In genomic region chr10:44864191-44864747, GRCm38 (mm10) we compare ENCODE assay signal across 21 mouse cellular contexts.
DNase-seq lines count a peak whose midpoint lies in the region; ATAC-seq and TF ChIP-seq lines count a peak whose summit lies in the region.
"Had no signal": no experiment of that assay in that cellular context is flagged by ENCODE, and none has a peak within 500 bp of the region (broad histone marks: within the 10 kb centered on the region; RNA-seq: fewer than 3 reads in every experiment).

No protein-coding gene starts in this region.

- 0 out of 2 replicates have a peak, but pooled peaks cover 3% of the 10 kb centered on the region for H3K9me3 ChIP-seq in kidney, embryonic 16.5 days (ENCODE audit: low read length)
- no peaks in the 10 kb centered on the region for H3K9me3 ChIP-seq in kidney, postnatal 0 days (replicated peaks; ENCODE audit: low read length)
- no peaks in the 10 kb centered on the region for H3K9me3 ChIP-seq in forebrain, embryonic 14.5 days (replicated peaks; ENCODE audit: control insufficient read depth, low read length)
- peaks cover 6% of the 10 kb centered on the region; the same call in 1 of the 2 replicates for H3K9me3 ChIP-seq in liver, postnatal 0 days (ENCODE audit: low read length)
- H3K9me3 ChIP-seq: embryonic facial prominence, embryonic 13.5 days; forebrain, embryonic 12.5 days; hindbrain, embryonic 12.5 days had no signal

- no peak for TF ChIP-seq EP300 in liver, postnatal 0 days (IDR thresholded peaks at IDR 0.05; ENCODE audit: low read depth)

- H3K27ac ChIP-seq in kidney, adult 2 months (ENCODE audit: insufficient read depth, low read depth, low read length), result no peak overlapping the region
- H3K27ac ChIP-seq in kidney, embryonic 16.5 days (ENCODE audit: low read length), result peak overlapping the region; percentile 81; the same call in 1 of the 2 replicates
- peak overlapping the region; percentile 32; the same call in 1 of the 2 replicates for H3K27ac ChIP-seq in kidney, postnatal 0 days
- no peak overlapping the region for H3K27ac ChIP-seq in forebrain, embryonic 14.5 days (ENCODE audit: low read depth, low read length)
- H3K27ac ChIP-seq in liver, postnatal 0 days (ENCODE audit: low read depth), result no peak overlapping the region
- H3K27ac ChIP-seq: embryonic facial prominence, embryonic 13.5 days; forebrain, embryonic 12.5 days; gastrocnemius, adult 2 months; hindbrain, embryonic 12.5 days had no signal

- DNase-seq in kidney, adult 2 months, result peak; percentile 85
- no peak for DNase-seq in kidney, postnatal 25 days
- DNase-seq in kidney, adult 11 months, result no peak
- DNase-seq in kidney, postnatal 0 days (ENCODE audit: low spot score), result peak; percentile 44
- no peak for DNase-seq in forebrain, embryonic 14.5 days (ENCODE audit: low spot score)
- no peak for DNase-seq in liver, postnatal 0 days
- DNase-seq in liver, result no peak
- DNase-seq: adrenal gland, adult 2 months; adrenal gland, postnatal 25 days; cerebellum, adult 18-20 months; cerebellum, adult 9-11 months; cerebellum, postnatal 36 days; forebrain, postnatal 0 days; gastrocnemius, adult 2 months; gastrocnemius, postnatal 25 days; heart, postnatal 10 days; heart, postnatal 4 days had no signal

- H3K36me3 ChIP-seq in kidney, adult 2 months (ENCODE audit: control insufficient read depth, insufficient read depth, low read length), result no peaks in the 10 kb centered on the region
- no peaks in the 10 kb centered on the region for H3K36me3 ChIP-seq in kidney, embryonic 16.5 days (ENCODE audit: insufficient read depth, low read length)
- H3K36me3 ChIP-seq in kidney, postnatal 0 days (ENCODE audit: insufficient read depth, low read length), result no peaks in the 10 kb centered on the region
- no peaks in the 10 kb centered on the region for H3K36me3 ChIP-seq in forebrain, embryonic 14.5 days (ENCODE audit: control insufficient read depth, insufficient read depth, low read length)
- no peaks in the 10 kb centered on the region for H3K36me3 ChIP-seq in liver, postnatal 0 days (replicated peaks; ENCODE audit: insufficient read depth, low read length)
- H3K36me3 ChIP-seq: embryonic facial prominence, embryonic 13.5 days; forebrain, embryonic 12.5 days; hindbrain, embryonic 12.5 days had no signal

- no peak for TF ChIP-seq CTCF in kidney, adult 2 months (conservative IDR thresholded peaks at IDR 0.05; ENCODE audit: insufficient read depth, insufficient read length, low read depth, low read length)
- no peak for TF ChIP-seq CTCF in kidney, postnatal 0 days (IDR thresholded peaks at IDR 0.05; ENCODE audit: low read depth)
- TF ChIP-seq CTCF in liver, postnatal 0 days (IDR thresholded peaks at IDR 0.05; ENCODE audit: low read depth), result no peak

- H3K9ac ChIP-seq in kidney, embryonic 16.5 days (replicated peaks; ENCODE audit: low read length), result no peak overlapping the region
- no peak overlapping the region for H3K9ac ChIP-seq in kidney, postnatal 0 days (ENCODE audit: low read depth, low read length)
- no peak overlapping the region for H3K9ac ChIP-seq in forebrain, embryonic 14.5 days (ENCODE audit: low read length)
- no peak overlapping the region for H3K9ac ChIP-seq in liver, postnatal 0 days (replicated peaks)
- H3K9ac ChIP-seq: embryonic facial prominence, embryonic 13.5 days; forebrain, embryonic 12.5 days; forebrain, postnatal 0 days; hindbrain, embryonic 12.5 days had no signal

- peaks cover 11% of the 10 kb centered on the region for H3K4me1 ChIP-seq in kidney, adult 2 months (ENCODE audit: control insufficient read depth, insufficient read depth, low read length)
- H3K4me1 ChIP-seq in kidney, embryonic 16.5 days (ENCODE audit: insufficient read depth, low read length), result peaks cover 20% of the 10 kb centered on the region
- peaks cover 9% of the 10 kb centered on the region; the same call in 1 of the 2 replicates for H3K4me1 ChIP-seq in kidney, postnatal 0 days (replicated peaks; ENCODE audit: insufficient read depth, low read length)
- H3K4me1 ChIP-seq in forebrain, embryonic 14.5 days (ENCODE audit: control insufficient read depth, insufficient read depth, low read length), result no peaks in the 10 kb centered on the region
- peaks cover 12% of the 10 kb centered on the region for H3K4me1 ChIP-seq in liver, postnatal 0 days (ENCODE audit: insufficient read depth)
- H3K4me1 ChIP-seq: forebrain, embryonic 12.5 days; hindbrain, embryonic 12.5 days had no signal

- no peak overlapping the region for H3K4me2 ChIP-seq in kidney, embryonic 16.5 days (replicated peaks; ENCODE audit: low read depth, low read length)
- no peak overlapping the region for H3K4me2 ChIP-seq in kidney, postnatal 0 days (ENCODE audit: low read length)
- no peak overlapping the region for H3K4me2 ChIP-seq in forebrain, embryonic 14.5 days (ENCODE audit: low read length)
- H3K4me2 ChIP-seq in liver, postnatal 0 days (ENCODE audit: low read depth, low read length), result no peak overlapping the region
- H3K4me2 ChIP-seq: embryonic facial prominence, embryonic 13.5 days; forebrain, embryonic 12.5 days; hindbrain, embryonic 12.5 days had no signal

- TF ChIP-seq POLR2A in kidney, adult 2 months (IDR thresholded peaks at IDR 0.05; ENCODE audit: low read depth, low read length), result no peak

- no peak overlapping the region for H3K4me3 ChIP-seq in kidney, adult 2 months (ENCODE audit: insufficient read depth, low read depth, low read length)
- no peak overlapping the region for H3K4me3 ChIP-seq in kidney, embryonic 16.5 days (ENCODE audit: low read length)
- no peak overlapping the region for H3K4me3 ChIP-seq in kidney, postnatal 0 days (replicated peaks; ENCODE audit: low read depth, low read length)
- H3K4me3 ChIP-seq in forebrain, embryonic 14.5 days (ENCODE audit: low read depth, low read length), result no peak overlapping the region
- no peak overlapping the region for H3K4me3 ChIP-seq in liver, postnatal 0 days (ENCODE audit: low read depth, low read length)
- H3K4me3 ChIP-seq: embryonic facial prominence, embryonic 13.5 days; forebrain, embryonic 12.5 days; gastrocnemius, adult 2 months; hindbrain, embryonic 12.5 days had no signal

- WGBS in kidney, adult 2 months, result 29% methylated on average over 1 of the region's 1 CpGs
- 44% methylated on average over 1 of the region's 1 CpGs for WGBS in kidney, embryonic 16.5 days
- 65% methylated on average over 1 of the region's 1 CpGs for WGBS in kidney, postnatal 0 days
- 92% methylated on average over 1 of the region's 1 CpGs for WGBS in forebrain, embryonic 14.5 days
- WGBS in liver, postnatal 0 days (ENCODE audit: insufficient replicate concordance), result 50% methylated on average over 1 of the region's 1 CpGs

- ATAC-seq in kidney, embryonic 16.5 days (ENCODE audit: low FRiP score, low TSS enrichment), result peak; percentile 79
- peak; percentile 47 for ATAC-seq in kidney, postnatal 0 days (replicated peaks; ENCODE audit: low FRiP score, low read depth)
- no peak for ATAC-seq in forebrain, embryonic 14.5 days
- no peak for ATAC-seq in liver, postnatal 0 days
- ATAC-seq: forebrain, postnatal 0 days had no signal

- no peaks in the 10 kb centered on the region for H3K27me3 ChIP-seq in kidney, adult 2 months (replicated peaks; ENCODE audit: control insufficient read depth, insufficient read depth, low read length)
- H3K27me3 ChIP-seq in kidney, embryonic 16.5 days (ENCODE audit: insufficient read depth, low read length), result no peaks in the 10 kb centered on the region
- no peaks in the 10 kb centered on the region for H3K27me3 ChIP-seq in kidney, postnatal 0 days (ENCODE audit: insufficient read depth, low read length)
- H3K27me3 ChIP-seq in forebrain, embryonic 14.5 days (replicated peaks; ENCODE audit: control insufficient read depth, insufficient read depth, low read length), result no peaks in the 10 kb centered on the region
- no peaks in the 10 kb centered on the region for H3K27me3 ChIP-seq in liver, postnatal 0 days (ENCODE audit: insufficient read depth, low read length)
- H3K27me3 ChIP-seq: embryonic facial prominence, embryonic 13.5 days; forebrain, embryonic 12.5 days; hindbrain, embryonic 12.5 days had no signal

Comparison
In these comparisons a context has a peak if more than half of its experiments do, and no peak if none do; other contexts are left out.
1. DNase-seq: peak in kidney, adult 2 months (single experiment) and kidney, postnatal 0 days (single experiment); none in kidney, postnatal 25 days (0 of 2), kidney, adult 11 months (single experiment), forebrain, embryonic 14.5 days (single experiment), liver, postnatal 0 days (single experiment) and liver (single experiment).
2. H3K27ac ChIP-seq: peak in kidney, embryonic 16.5 days (single experiment) and kidney, postnatal 0 days (single experiment); none in kidney, adult 2 months (single experiment), forebrain, embryonic 14.5 days (single experiment) and liver, postnatal 0 days (single experiment).
3. ATAC-seq: peak in kidney, embryonic 16.5 days (single experiment) and kidney, postnatal 0 days (single experiment); none in forebrain, embryonic 14.5 days (single experiment) and liver, postnatal 0 days (single experiment).